In genomic region chr12:111432097-111432496, GRCm38 (mm10) we compare ENCODE assay signal across 12 mouse cellular contexts. TPM values are rescaled to one million over a fixed set of nuclear protein-coding genes. Genes with fewer than 3 reads are reported as not detected.
DNase-seq lines count a peak whose midpoint lies in the region; ATAC-seq and TF ChIP-seq lines count a peak whose summit lies in the region.
"Had no signal": no experiment of that assay in that cellular context is flagged by ENCODE, and none has a peak within 500 bp of the region (broad histone marks: within the 10 kb centered on the region; RNA-seq: fewer than 3 reads in every experiment).

No protein-coding gene starts in this region.

- H3K4me2 ChIP-seq in heart, embryonic 15.5 days: no peak overlapping the region
- H3K4me2 ChIP-seq in kidney, postnatal 0 days (ENCODE audit: low read length): no peak overlapping the region

- peak overlapping the region; percentile 63 for H3K27ac ChIP-seq in heart, embryonic 15.5 days
- H3K27ac ChIP-seq in kidney, postnatal 0 days: peak overlapping the region; percentile 75

- no peak overlapping the region for H3K9ac ChIP-seq in heart, embryonic 15.5 days
- no peak overlapping the region for H3K9ac ChIP-seq in kidney, postnatal 0 days (ENCODE audit: low read depth, low read length)

- ATAC-seq in heart, embryonic 15.5 days (replicated peaks; ENCODE audit: insufficient number of reproducible peaks, insufficient read depth, low FRiP score, low read depth): no peak
- no peak; the same call in 1 of the 2 replicates for ATAC-seq in kidney, postnatal 0 days (replicated peaks; ENCODE audit: low FRiP score, low read depth)
- peak; percentile 36; the same call in 1 of the 2 replicates for ATAC-seq in monocyte, adult 5-6 weeks (replicated peaks; ENCODE audit: insufficient number of reproducible peaks, low FRiP score, low TSS enrichment, poor library complexity, severe bottlenecking)

- peak; percentile 55 to 66 for DNase-seq in lung, adult 18-20 months
- DNase-seq in lung, postnatal 25 days (ENCODE audit: low spot score): no peak
- no peak for DNase-seq in kidney, postnatal 0 days (ENCODE audit: low spot score)
- DNase-seq in left cerebral cortex, adult 11 months (ENCODE audit: low spot score): no peak
- DNase-seq in frontal cortex, postnatal 25 days (ENCODE audit: low spot score in 2 of 2): no peak
- DNase-seq in cerebellum, adult 8-10 months: no peak
- DNase-seq: cerebellum, postnatal 25 days had no signal

- H3K9me3 ChIP-seq in heart, embryonic 15.5 days (replicated peaks): no peaks in the 10 kb centered on the region
- H3K9me3 ChIP-seq in kidney, postnatal 0 days (replicated peaks; ENCODE audit: low read length): no peaks in the 10 kb centered on the region

- H3K4me1 ChIP-seq in heart, embryonic 15.5 days (replicated peaks): peaks cover 63% of the 10 kb centered on the region
- H3K4me1 ChIP-seq in kidney, postnatal 0 days (replicated peaks; ENCODE audit: insufficient read depth, low read length): peaks cover 47% of the 10 kb centered on the region

- H3K36me3 ChIP-seq in heart, embryonic 15.5 days: no peaks in the 10 kb centered on the region
- no peaks in the 10 kb centered on the region for H3K36me3 ChIP-seq in kidney, postnatal 0 days (ENCODE audit: insufficient read depth, low read length)
- H3K36me3 ChIP-seq: G1E had no signal

- no peak overlapping the region for H3K4me3 ChIP-seq in heart, embryonic 15.5 days
- H3K4me3 ChIP-seq in kidney, postnatal 0 days (replicated peaks; ENCODE audit: low read depth, low read length): no peak overlapping the region

- TF ChIP-seq CTCF in kidney, postnatal 0 days (IDR thresholded peaks at IDR 0.05; ENCODE audit: low read depth): no peak

- WGBS in heart, embryonic 15.5 days: 45% methylated on average over 4 of the region's 4 CpGs
- 22% methylated on average over 4 of the region's 4 CpGs for WGBS in kidney, postnatal 0 days

- peaks cover 45% of the 10 kb centered on the region for H3K27me3 ChIP-seq in heart, embryonic 15.5 days
- no peaks in the 10 kb centered on the region for H3K27me3 ChIP-seq in kidney, postnatal 0 days (ENCODE audit: insufficient read depth, low read length)

RNA-seq across cellular contexts. Expression of gene Tnfaip2, which starts 10.2 kb away (rescaled TPM):
- polyA plus RNA-seq in heart, embryonic 15.5 days (2015; fragmentation: Nextera tagmentation; extraction: Ambion mirVana): 4.8 and 8.1 TPM in 2 replicates
- polyA plus RNA-seq in kidney, postnatal 0 days (2015; fragmentation: Nextera tagmentation; extraction: Ambion mirVana): 34.8 and 46.7 TPM in 2 replicates
- 25.9 to 40.4 TPM (median 27.4 TPM) in 3 replicates for total RNA-seq in monocyte, adult 5-6 weeks (2017)
- polyA plus RNA-seq: neural tube, embryonic 14.5 days had no signal

RNA-seq across cellular contexts. Expression of gene Exoc3l4, which starts 15.3 kb away (rescaled TPM):
- 8.0 and 15.1 TPM in 2 replicates for polyA plus RNA-seq in heart, embryonic 15.5 days (2015; fragmentation: Nextera tagmentation; extraction: Ambion mirVana)
- 25.4 and 25.9 TPM in 2 replicates for polyA plus RNA-seq in kidney, postnatal 0 days (2015; fragmentation: Nextera tagmentation; extraction: Ambion mirVana)
- 1.1 TPM in 1 of 3 replicates, not detected in the others for total RNA-seq in monocyte, adult 5-6 weeks (2017)
- polyA plus RNA-seq: G1E had no signal

RNA-seq across cellular contexts. Expression of gene Lbhd2, which starts 25.5 kb away (rescaled TPM):
- polyA plus RNA-seq in heart, embryonic 15.5 days (2015; fragmentation: Nextera tagmentation; extraction: Ambion mirVana): 0.45 and 1.6 TPM in 2 replicates
- polyA plus RNA-seq in kidney, postnatal 0 days (2015; fragmentation: Nextera tagmentation; extraction: Ambion mirVana): 12.6 and 14.3 TPM in 2 replicates
- not detected in 3 replicates for total RNA-seq in monocyte, adult 5-6 weeks (2017)
- total RNA-seq: G1E had no signal
- polyA plus RNA-seq: G1E; gonadal fat pad, adult 2 months had no signal

RNA-seq across cellular contexts. Expression of gene Gm266, which starts 53.5 kb away (rescaled TPM):
- polyA plus RNA-seq in heart, embryonic 15.5 days (2015; fragmentation: Nextera tagmentation; extraction: Ambion mirVana): 2.0 and 5.2 TPM in 2 replicates
- polyA plus RNA-seq in kidney, postnatal 0 days (2015; fragmentation: Nextera tagmentation; extraction: Ambion mirVana): 97.1 and 109 TPM in 2 replicates
- total RNA-seq in monocyte, adult 5-6 weeks (2017): not detected in 3 replicates
- polyA plus RNA-seq: G1E had no signal

RNA-seq across cellular contexts. Expression of gene Cdc42bpb, which starts 54.6 kb away (rescaled TPM):
- polyA plus RNA-seq in heart, embryonic 15.5 days (2015; fragmentation: Nextera tagmentation; extraction: Ambion mirVana): 20.1 and 26.7 TPM in 2 replicates
- 27.7 and 31.6 TPM in 2 replicates for polyA plus RNA-seq in kidney, postnatal 0 days (2015; fragmentation: Nextera tagmentation; extraction: Ambion mirVana)
- total RNA-seq in monocyte, adult 5-6 weeks (2017): 37.5 to 41.2 TPM (median 40.7 TPM) in 3 replicates
- total RNA-seq: G1E had no signal
- polyA plus RNA-seq: G1E had no signal

Comparison
In these comparisons a context has a peak if more than half of its experiments do, and no peak if none do; other contexts are left out.
1. DNase-seq: peak in lung, adult 18-20 months (2 of 2); none in lung, postnatal 25 days (single experiment), kidney, postnatal 0 days (single experiment), left cerebral cortex, adult 11 months (single experiment), frontal cortex, postnatal 25 days (0 of 2) and cerebellum, adult 8-10 months (single experiment).